Mouse (Mus musculus) large intestine, adult 2 months (tissue): ENCODE measurements around the gene Unc80. TPM values are rescaled to one million over a fixed set of nuclear protein-coding genes. Genes with fewer than 3 reads are reported as not detected.

Experiments
- DNase-seq: peaks from one replicate; pipeline ENCODE4 v3.0.0-alpha.2; 2012; ENCODE audit warnings: low read depth, low spot score
- WGBS: fragments of 180-500 bp; shearing (Covaris S2); methylation state at CpG from one replicate; pipeline ENCODE4 v1.1.7; 2018; 5-methylcytosine and 5-hydroxymethylcytosine counted together
- polyA plus RNA-seq: library from polyadenylated mRNA; depleted of rRNA; stranded (reverse); fragments of >200 nt; gene quantifications from 2 replicates; pipeline ENCODE4 v1.2.3, GENCODE M21; 2012; rRNA removed

The Unc80 gene
- 0.07 and 0.37 TPM in 2 replicates for polyA plus RNA-seq

- no peak for DNase-seq
- 3% methylated on average over 77 of the region's 83 CpGs for WGBS
Measured at GRCm38 (mm10) chr1:66467821-66468703, at the start of gene Unc80. Unc80 (plus strand) TSS chr1:66468367.

GRCm38 (mm10) chr1:66426073-66426472 is 42.1 kb upstream of the Unc80 start:
- 89% methylated on average over 5 of the region's 5 CpGs for WGBS
- no peak for DNase-seq

- DNase-seq: no peak
Measured at GRCm38 (mm10) chr1:66430962-66431361, 37.2 kb upstream of the Unc80 start.

GRCm38 (mm10) chr1:66431472-66431871 is 36.7 kb upstream of the Unc80 start:
- WGBS: 84% methylated on average over 6 of the region's 6 CpGs
- DNase-seq: no peak

GRCm38 (mm10) chr1:66438069-66438468 is 30.1 kb upstream of the Unc80 start:
- 75% methylated on average over 2 of the region's 2 CpGs for WGBS

DNA sequence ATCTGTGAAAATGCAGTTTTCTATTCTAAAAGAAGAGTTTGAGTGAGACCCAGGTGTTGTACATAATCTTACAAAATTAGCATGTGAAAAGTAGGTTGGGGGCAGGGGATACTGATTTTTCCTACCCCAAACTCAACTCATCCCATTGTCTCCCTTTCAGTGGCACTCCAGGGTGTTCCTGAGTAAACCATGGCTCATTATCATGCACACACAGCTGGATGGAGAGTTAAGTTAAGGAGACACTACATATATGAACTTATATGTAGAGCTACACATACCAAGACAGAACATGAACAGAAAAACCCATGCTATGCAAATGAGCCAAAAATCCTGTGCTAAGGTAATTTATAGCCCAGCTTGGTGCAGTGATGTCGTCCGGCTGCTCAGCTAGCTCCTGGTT is 25.2 kb upstream of the Unc80 start:
- WGBS: 84% methylated on average over 2 of the region's 2 CpGs
- no peak for DNase-seq

More at GRCm38 (mm10) chr1:66438069-66438468, 30.1 kb upstream of the Unc80 start:
- no peak for DNase-seq

DNA sequence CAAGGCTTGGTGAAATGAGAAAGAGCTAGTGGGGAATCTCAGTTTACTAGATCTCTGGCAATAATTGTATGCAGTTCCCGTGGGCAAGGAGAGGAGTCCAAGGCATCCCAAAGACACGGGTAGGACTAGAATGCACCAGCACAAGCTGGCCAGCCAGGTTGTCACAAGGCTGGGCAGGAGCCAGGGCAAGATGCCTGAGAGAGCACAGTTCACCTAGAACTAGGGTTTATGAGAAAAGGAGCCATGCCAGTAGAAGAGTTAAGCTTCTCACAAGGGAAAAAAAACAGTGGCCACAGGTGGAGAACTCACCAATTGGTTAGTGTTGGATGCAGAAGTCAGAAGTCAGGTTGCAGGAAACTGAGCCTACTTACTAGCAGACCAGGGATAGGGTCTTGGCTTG is 18.7 kb upstream of the Unc80 start:
- no peak for DNase-seq
- 61% methylated on average over 2 of the region's 2 CpGs for WGBS

DNA sequence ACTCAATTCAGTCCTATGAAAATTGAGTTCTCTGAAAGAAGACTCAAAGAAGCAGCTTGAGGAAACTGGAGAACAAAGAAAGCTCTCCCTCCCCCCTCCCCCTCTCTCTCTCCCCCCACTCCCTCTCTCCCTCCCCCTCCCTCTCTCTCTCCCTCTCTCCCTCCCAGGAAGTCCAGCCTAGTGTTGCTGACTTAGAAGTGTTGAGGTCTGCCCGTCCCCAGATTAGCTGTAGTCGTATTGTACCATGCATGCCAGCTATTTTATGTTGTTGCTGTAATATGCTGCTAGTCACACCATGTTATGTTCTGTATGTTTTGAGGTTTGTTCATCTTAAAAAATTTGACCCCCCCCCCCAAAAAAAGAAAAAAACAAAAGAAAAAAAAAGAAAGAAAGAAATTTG is 11.6 kb upstream of the Unc80 start:
- WGBS: 26% methylated on average over 2 of the region's 2 CpGs
- no peak for DNase-seq

DNA sequence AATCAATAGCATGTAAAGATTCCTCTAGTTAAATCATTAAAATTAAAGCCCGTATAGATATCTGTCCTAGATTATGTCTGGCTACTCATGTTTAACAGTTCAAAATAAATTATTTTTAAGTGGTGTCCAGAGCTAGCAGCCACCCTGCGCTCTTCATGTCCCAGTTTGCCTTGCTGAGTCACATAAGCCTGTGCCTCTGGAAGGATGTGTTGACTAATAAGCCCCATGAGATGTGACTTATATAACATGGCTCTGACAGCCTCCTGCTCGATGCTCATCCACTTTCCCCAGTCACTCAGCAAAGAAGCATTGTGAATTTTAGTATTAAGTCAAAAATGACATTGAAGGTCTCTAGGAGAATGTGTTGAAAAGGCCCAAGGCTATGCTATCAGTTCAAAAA is 10.4 kb upstream of the Unc80 start:
- 64% methylated on average over 3 of the region's 3 CpGs for WGBS
- DNase-seq: no peak

DNA sequence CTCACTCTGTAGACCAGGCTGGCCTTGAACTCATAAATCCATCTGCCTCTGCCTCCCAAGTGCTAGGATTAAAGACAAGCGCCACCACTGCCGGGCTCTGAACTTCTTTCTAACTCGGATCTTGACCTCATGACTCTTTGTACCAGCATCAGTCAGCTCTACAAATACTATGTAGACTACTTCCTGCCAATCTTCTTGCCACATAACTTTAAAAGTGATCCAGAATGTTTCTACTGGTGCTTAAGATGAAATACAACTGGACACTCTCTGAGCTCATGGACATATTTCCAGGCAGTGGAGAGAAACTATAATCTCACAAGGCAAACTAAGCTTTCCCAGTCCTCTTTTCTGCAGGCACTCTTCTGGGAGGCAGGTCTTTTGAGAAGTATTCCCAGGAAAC is 8.8 kb upstream of the Unc80 start:
- 50% methylated on average over 3 of the region's 3 CpGs for WGBS
- no peak for DNase-seq

GRCm38 (mm10) chr1:66460850-66461249 is 7.3 kb upstream of the Unc80 start:
- no peak for DNase-seq
- 68% methylated on average over 4 of the region's 4 CpGs for WGBS

GRCm38 (mm10) chr1:66468704-66469020 is 495 bp downstream of the Unc80 start:
- 15% methylated on average over 3 of the region's 3 CpGs for WGBS
- DNase-seq: no peak

- no peak for DNase-seq
- 81% methylated on average over 3 of the region's 3 CpGs for WGBS
Measured at GRCm38 (mm10) chr1:66482751-66483150, 14.6 kb downstream of the Unc80 start.

- 78% methylated on average over 6 of the region's 6 CpGs for WGBS
- DNase-seq: no peak
Measured at GRCm38 (mm10) chr1:66493064-66493463, 24.9 kb downstream of the Unc80 start.

GRCm38 (mm10) chr1:66495310-66496012 is 27.3 kb downstream of the Unc80 start:
- no peak for DNase-seq
- WGBS: 52% methylated on average over 3 of the region's 3 CpGs

DNA sequence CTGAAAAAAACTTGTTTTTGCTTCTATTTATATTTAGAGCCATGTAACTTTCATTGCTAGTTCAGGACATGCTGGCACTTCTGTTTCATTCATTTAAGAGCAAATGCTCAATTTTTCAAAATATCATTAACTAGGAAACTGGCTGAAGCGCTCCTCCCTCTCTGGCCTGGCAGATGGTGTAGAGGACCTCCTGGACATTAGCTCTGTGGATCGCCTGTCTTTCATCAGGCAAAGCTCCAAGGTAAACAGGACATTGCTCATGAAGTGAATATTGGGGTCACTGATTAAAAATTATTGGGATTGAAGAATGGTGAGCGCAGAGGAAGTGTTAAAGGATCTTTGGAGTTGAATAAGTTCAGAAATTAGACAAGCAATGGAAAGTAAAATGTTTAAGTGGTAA is 82.6 kb downstream of the Unc80 start:
- WGBS: 66% methylated on average over 3 of the region's 3 CpGs

GRCm38 (mm10) chr1:66552396-66552966 is 84.3 kb downstream of the Unc80 start:
- no peak for DNase-seq
- 17% methylated on average over 5 of the region's 5 CpGs for WGBS

More for the DNA sequence above, 82.6 kb downstream of the Unc80 start:
- no peak for DNase-seq

DNA sequence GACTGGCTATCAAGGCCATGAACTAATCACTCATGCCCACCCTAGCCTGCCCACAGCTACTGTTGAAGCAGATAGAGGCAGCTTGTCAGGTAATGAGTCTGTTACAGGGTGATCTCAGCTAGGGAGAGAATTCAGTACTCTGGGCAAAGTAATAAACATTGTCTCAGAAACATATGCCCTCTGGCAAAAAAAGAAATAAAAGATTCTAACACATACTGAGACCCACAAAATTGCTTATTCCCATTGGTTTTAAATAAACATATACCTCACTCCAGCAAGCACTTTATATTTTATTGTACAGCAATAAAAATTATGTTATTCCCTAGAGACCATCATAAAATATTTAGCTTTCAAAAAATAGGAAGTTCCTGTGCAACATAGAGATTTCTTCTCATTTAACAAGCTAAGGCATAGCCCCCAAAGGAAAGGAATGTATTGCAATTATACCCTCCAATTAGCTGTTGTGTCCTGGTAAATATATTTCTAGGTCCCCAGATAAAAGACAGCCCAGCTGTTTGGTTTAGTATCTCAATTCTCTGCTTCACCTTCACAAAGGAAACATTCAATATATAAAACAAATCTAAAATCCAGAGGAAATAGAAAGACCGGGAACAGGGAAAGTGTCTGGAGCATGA is 93.6 kb downstream of the Unc80 start:
- 74% methylated on average over 1 of the region's 1 CpGs for WGBS
- DNase-seq: no peak

DNA sequence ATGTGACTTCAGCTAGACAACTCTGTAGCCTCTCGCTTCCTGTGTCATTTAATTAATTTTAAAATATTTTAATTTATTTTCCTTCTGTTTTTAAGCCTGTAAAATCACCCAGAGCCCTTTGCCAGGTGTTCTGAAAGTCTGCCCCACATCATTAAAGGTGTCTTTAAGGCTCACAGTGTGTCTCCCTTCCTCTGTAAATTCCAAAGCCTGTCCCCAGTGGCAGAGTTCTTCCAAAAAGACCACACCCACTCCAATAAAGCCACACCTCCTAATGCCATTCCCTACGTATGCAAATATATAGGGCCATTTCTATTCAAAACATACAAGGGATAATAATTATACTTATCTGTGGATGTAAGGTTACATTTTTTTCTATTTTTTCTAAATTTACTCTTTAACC is 94.2 kb downstream of the Unc80 start:
- no peak for DNase-seq
- WGBS: 41% methylated on average over 2 of the region's 2 CpGs

DNA sequence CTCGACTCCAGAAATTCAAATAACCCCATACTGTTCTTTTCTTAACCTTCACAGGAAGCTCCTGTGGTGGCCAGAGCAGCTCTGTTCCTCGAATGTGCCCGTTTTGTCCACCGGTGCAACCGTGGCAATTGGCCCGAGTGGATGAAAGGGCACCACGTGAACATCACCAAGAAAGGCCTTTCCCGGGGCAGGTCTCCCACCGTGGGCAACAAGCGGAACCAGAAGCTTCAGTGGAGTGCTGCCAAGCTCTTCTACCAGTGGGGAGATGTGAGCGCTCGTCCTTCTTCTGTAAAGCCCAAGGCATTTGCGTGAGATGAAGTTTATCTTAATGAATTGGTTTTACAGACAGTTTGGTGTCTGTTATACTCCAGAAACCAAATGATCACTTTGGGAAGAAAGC is 101.6 kb downstream of the Unc80 start:
- WGBS: 86% methylated on average over 13 of the region's 13 CpGs
- DNase-seq: no peak
